Mouse (Mus musculus): Measurements from ENCODE around the gene 2610301B20Rik.

DNA sequence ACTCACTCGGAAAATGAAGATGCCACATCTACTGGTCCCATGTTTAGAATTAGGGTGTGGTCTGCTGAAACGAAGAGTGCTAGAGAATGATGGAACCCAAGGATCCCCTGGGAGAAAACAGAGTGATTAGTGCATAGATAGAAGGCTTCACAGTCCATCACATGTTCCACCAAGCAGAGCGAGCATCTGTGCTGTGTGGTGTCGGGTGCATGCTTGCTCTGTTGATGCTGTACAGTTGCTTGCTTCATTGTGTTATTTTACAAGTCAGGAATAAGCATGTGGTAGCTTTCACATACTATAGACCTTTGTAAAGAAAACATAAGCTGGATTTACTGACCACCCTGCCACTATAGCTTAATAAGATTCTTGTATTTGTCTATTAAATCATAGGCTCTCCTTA is 22.0 kb downstream of the 2610301B20Rik start:
- no peak for TF ChIP-seq GATA1 (IDR thresholded peaks at IDR 0.05; ENCODE audit: low read length)
- no peak for TF ChIP-seq TAL1 (IDR thresholded peaks at IDR 0.05; ENCODE audit: low read length)
